Mouse (Mus musculus): Measurements from ENCODE around the gene Gal3st2c.
"Not testable (repeated sequence)": the region's sequence is repeated elsewhere in the genome, so short reads cannot be mapped to it uniquely, and the experiment has no call there.

DNA sequence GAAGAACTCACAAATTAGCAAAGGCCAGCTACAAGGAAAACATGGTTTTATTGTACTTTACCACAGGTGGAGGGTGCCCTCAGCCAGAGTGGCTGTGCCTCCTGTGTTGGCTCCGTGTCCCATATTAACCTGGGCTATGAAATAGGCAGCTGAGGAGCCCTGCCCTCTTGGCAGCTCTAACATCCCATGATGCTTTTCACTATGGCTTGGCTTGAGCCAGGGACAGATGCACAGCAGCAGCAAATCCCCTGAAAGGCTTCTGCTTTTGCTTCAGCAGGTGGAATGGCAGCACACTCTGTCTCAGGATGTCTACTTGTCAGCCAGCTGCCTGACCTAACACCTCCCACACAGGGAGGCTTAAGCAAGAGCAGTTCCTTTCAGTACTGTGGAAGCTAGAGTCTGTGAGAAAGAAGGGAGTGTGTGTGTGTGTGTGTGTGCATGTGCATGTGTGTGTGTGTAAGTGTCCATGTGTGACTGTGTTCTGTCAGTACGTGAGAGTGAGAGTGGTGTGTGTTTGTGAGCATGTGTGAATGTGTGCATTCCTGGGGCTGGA lies 15.7 kb downstream of the Gal3st2c start:
- TF ChIP-seq CTCF, EP300 (IDR thresholded peaks at IDR 0.05; ENCODE audit: low read depth): not testable (repeated sequence)
